Mouse (Mus musculus) lung, adult 18-20 months (tissue): ENCODE measurements at regions not wholly inside any gene's neighbourhood (a gene's known extent, or its start where the extent isn't known, plus 50 kb on each side); places are given as distances from the start of the nearest gene placed in this dataset.

Experiments
- DNase-seq, 2 experiments: peaks; one replicate each; pipeline ENCODE4 v3.0.0; 2022; ENCODE audit warnings: mixed read lengths in 2 of 2

GRCm38 (mm10) chr14:57224381-57224780 lies 91.0 kb upstream of the Gjb6 start:
- no peak for DNase-seq

GRCm38 (mm10) chr14:57220343-57220742 lies 86.9 kb upstream of the Gjb6 start:
- no peak for DNase-seq

GRCm38 (mm10) chr14:57219643-57220042 lies 86.2 kb upstream of the Gjb6 start:
- no peak for DNase-seq

GRCm38 (mm10) chr14:57219097-57219618 lies 85.7 kb upstream of the Gjb6 start:
- no peak for DNase-seq

GRCm38 (mm10) chr14:57187814-57188213 lies 54.4 kb upstream of the Gjb6 start:
- peak in 1 of 2 experiments; percentile 2 for DNase-seq
